Mouse (Mus musculus) liver, embryonic 15.5 days (tissue): ENCODE data around the gene Serping1. TPM values are rescaled to one million over a fixed set of nuclear protein-coding genes. Genes with fewer than 3 reads are reported as not detected.
"Not testable (repeated sequence)": the region's sequence is repeated elsewhere in the genome, so short reads cannot be mapped to it uniquely, and the experiment has no call there.

Experiments
- ATAC-seq: fragments of 200-750 bp; cut with Nextera tagmentation; 2 replicates; pipeline ENCODE4 v1.8.0; 2017; ENCODE audit warnings: moderate number of reproducible peaks, mild to moderate bottlenecking, moderate library complexity; ENCODE audit not compliant: insufficient read depth
- H3K27ac ChIP-seq: fragments of 300-500 bp; sonication (generic); replicated peaks from 2 replicates; pipeline ENCODE4 v1.5.1; 2015; ENCODE audit warnings: mild to moderate bottlenecking, inconsistent platforms
- H3K27me3 ChIP-seq: fragments of 300-500 bp; sonication (generic); 2 replicates; pipeline ENCODE4 v1.6.1; 2015; ENCODE audit warnings: mild to moderate bottlenecking, inconsistent platforms
- H3K36me3 ChIP-seq: fragments of 300-500 bp; sonication (generic); replicated peaks from 2 replicates; pipeline ENCODE4 v1.6.1; 2015; ENCODE audit warnings: moderate library complexity, mild to moderate bottlenecking, inconsistent platforms
- H3K4me1 ChIP-seq: fragments of 300-500 bp; sonication (generic); replicated peaks from 2 replicates; pipeline ENCODE4 v1.6.1; 2015; ENCODE audit warnings: inconsistent platforms
- H3K4me2 ChIP-seq: fragments of 300-500 bp; sonication (generic); 2 replicates; pipeline ENCODE4 v1.6.1; 2015; ENCODE audit warnings: moderate library complexity, mild to moderate bottlenecking, inconsistent platforms
- H3K4me3 ChIP-seq: fragments of 300-500 bp; sonication (generic); replicated peaks from 2 replicates; pipeline ENCODE4 v1.5.1; 2015; ENCODE audit warnings: mild to moderate bottlenecking, inconsistent platforms
- H3K9ac ChIP-seq: fragments of 300-500 bp; sonication (generic); 2 replicates; pipeline ENCODE4 v1.6.1; 2015; ENCODE audit warnings: moderate library complexity, mild to moderate bottlenecking, inconsistent platforms
- H3K9me3 ChIP-seq: fragments of 300-500 bp; sonication (generic); replicated peaks from 2 replicates; pipeline ENCODE4 v1.6.1; 2016; ENCODE audit warnings: inconsistent platforms
- WGBS: fragments of 180-500 bp; shearing (Covaris S2); methylation state at CpG from one replicate; pipeline ENCODE4 v1.1.7; 2015; ENCODE audit warnings: mixed read lengths; ENCODE audit not compliant: insufficient replicate concordance; 5-methylcytosine and 5-hydroxymethylcytosine counted together
- polyA plus RNA-seq: library from polyadenylated mRNA; unstranded; fragments of >200 nt; fragmentation: Nextera tagmentation; extraction: Ambion mirVana; gene quantifications from 2 replicates; pipeline ENCODE4 v1.2.1, GENCODE M21; 2015

The Serping1 gene
- polyA plus RNA-seq, 1 experiment from 2014 or later: 84.2 TPM

DNA sequence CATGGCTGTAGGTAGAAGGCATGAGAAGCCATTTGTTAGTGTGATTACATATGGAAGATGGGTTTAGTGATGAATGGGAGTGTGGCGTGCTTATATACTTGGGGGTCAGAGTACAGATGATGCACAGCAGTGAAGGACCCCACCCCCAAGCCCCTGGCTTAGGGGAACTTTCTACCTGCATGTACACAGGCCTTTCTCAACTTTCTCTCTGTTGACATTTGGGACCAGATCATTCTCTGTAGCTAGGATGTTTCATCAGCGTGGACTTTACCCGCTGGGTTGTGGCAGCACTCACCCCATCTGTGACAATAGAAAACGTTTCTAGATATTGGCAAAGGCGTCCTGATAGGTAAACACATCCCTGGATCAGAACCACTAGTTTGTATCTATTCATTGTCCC lies 26.0 kb upstream of the Serping1 start:
- Histone ChIP-seq H3K4me3 (peak overlapping the region; percentile 78), H3K36me3 (peaks cover 54% of the 10 kb centered on the region), H3K4me1 (peaks cover 63% of the 10 kb centered on the region), H3K4me2 (peak overlapping the region; percentile 89), H3K27ac (peak overlapping the region; percentile 99), H3K9ac (peak overlapping the region; percentile 37; the same call in 1 of the 2 replicates)
- not testable (repeated sequence) for ATAC-seq, H3K27me3 ChIP-seq, H3K9me3 ChIP-seq
- 66% methylated on average over 5 of the region's 5 CpGs for WGBS

DNA sequence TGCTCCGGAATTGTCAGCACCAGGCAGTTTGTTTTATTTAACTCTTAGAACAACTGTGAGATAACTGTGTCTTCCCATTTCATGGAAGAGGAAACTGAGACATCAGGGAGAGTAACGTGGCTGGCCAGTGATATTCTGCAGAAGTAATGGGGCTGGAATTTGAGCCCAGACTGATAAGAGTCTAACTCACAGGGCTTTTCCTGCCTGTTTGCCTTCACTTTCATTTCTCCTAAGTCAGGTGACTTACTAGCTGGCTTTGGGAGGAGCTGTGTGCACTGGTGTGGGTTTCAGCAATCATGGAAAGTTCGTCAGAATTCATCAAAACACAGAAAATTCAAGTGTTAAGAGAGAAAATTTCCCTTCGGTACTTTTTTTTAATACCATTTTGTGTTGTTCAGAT lies 25.1 kb upstream of the Serping1 start:
- Histone ChIP-seq H3K4me2 (peak overlapping the region; percentile 89), H3K9ac (peak overlapping the region; percentile 83), H3K9me3 (peaks cover 5% of the 10 kb centered on the region; the same call in 1 of the 2 replicates), H3K4me1 (peaks cover 55% of the 10 kb centered on the region), H3K27me3 (no peaks in the 10 kb centered on the region), H3K27ac (peak overlapping the region; percentile 99), H3K4me3 (peak overlapping the region; percentile 78), H3K36me3 (peaks cover 48% of the 10 kb centered on the region)
- 34% methylated on average over 4 of the region's 4 CpGs for WGBS
- ATAC-seq: no peak; the same call in 1 of the 2 replicates

DNA sequence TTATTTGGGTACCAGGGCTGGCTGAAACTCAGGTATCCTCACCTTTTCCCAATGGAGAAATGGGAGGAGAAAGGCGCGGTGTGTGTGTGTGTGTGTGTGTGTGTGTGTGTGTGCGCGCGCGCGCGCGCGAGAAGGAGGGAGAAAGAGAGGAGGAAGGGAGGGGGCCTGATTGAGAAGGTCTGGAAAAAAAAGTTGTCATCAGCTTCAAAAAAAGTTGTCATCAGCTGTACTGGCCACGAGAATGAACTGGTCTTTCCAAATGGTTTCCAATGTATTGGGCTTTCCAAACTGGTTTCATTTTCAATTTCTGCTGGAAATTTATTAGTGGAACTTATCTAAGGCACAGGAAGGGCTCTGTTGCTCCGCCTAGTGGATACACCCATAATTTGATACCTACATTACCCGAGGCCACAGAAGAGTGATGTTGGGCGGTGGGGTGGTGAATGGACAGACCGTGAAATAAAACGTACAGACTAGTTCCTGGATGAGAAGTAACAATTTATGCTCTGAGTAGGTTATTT lies 23.9 kb upstream of the Serping1 start:
- peaks cover 17% of the 10 kb centered on the region; the same call in 1 of the 2 replicates for H3K9me3 ChIP-seq
- peak overlapping the region; percentile 99 for H3K27ac ChIP-seq
- H3K4me3 ChIP-seq: peak overlapping the region; percentile 78
- H3K36me3 ChIP-seq: peaks cover 36% of the 10 kb centered on the region
- peaks cover 60% of the 10 kb centered on the region for H3K4me1 ChIP-seq
- H3K27me3 ChIP-seq: no peaks in the 10 kb centered on the region
- peak overlapping the region; percentile 83 for H3K9ac ChIP-seq
- peak overlapping the region; percentile 89 for H3K4me2 ChIP-seq
- under 1% methylated on average over 16 of the region's 16 CpGs for WGBS
- peak; percentile 59 for ATAC-seq

DNA sequence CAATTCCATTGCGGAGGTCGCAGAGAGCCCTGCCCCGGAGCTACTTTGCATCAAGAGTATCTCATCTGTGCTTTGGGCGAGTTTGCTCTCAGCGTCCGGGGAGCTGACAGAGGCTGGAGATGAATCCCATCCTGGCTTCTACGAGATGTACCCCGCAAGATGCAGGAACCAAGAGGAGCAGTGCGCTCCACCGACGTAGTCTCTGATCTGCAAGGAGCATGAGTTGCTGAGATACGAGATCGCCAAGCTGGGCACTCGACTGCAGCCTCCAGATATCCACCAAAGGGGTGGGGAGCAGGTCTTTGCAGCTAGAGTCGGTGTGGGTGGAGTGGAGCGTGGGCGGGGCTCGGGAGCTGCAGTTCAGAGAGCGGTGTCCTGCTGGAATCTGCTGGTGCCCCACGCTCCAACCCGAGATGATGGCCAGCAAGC lies 23.3 kb upstream of the Serping1 start, which contains the start of gene Ube2l6:
Gene Ube2l6, plus strand, starts transcription at position 336 of the 429 bp plus-strand sequence.
- peak; percentile 90 for ATAC-seq
- Histone ChIP-seq H3K4me1 (peaks cover 61% of the 10 kb centered on the region), H3K27ac (peak within 1 kb of the TSS; percentile 99), H3K36me3 (peaks cover 30% of the 10 kb centered on the region), H3K9me3 (peaks cover 17% of the 10 kb centered on the region; the same call in 1 of the 2 replicates), H3K9ac (peak within 1 kb of the TSS; percentile 83), H3K4me3 (peak within 1 kb of the TSS; percentile 78), H3K27me3 (no peaks in the 10 kb centered on the region), H3K4me2 (peak within 1 kb of the TSS; percentile 89)
- WGBS: under 1% methylated on average over 21 of the region's 21 CpGs

DNA sequence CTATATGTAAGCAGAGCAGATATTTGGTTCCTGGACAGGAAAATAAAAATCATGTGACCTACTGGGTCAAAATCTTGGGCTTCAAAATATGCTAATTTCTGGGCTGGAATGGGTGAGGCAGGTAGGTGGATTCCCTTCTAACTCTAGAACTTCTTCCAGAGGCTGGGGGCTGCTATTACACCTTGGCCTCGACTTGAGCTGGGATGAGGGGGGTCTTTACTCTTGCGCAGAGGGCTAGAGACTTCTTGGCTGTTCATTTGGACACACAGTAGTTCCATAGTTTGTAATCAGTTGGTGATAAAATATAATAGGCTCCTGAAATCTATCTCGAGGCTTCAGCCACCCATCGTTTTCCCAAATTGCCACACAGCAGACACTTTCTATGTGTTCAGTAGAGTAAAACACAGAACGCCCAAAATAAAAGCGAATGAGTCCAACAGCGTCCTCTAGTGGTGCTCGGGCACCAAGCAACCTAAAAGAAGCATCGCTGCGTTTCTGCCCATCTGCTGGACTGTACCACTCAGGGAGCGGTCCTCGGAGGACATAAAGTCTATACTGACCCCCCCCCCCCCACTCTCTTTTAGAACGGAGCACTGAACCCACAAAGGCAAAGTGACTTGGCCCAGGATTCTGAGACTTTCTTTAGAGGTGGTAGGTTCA lies 22.7 kb upstream of the Serping1 start:
- H3K9me3 ChIP-seq: peaks cover 17% of the 10 kb centered on the region; the same call in 1 of the 2 replicates
- H3K27me3 ChIP-seq: no peaks in the 10 kb centered on the region
- H3K9ac ChIP-seq: peak overlapping the region; percentile 83
- peak overlapping the region; percentile 99 for H3K27ac ChIP-seq
- ATAC-seq: peak; percentile 69
- 9% methylated on average over 13 of the region's 13 CpGs for WGBS
- H3K36me3 ChIP-seq: peaks cover 24% of the 10 kb centered on the region
- H3K4me2 ChIP-seq: peak overlapping the region; percentile 89
- H3K4me1 ChIP-seq: peaks cover 61% of the 10 kb centered on the region
- peak overlapping the region; percentile 78 for H3K4me3 ChIP-seq

DNA sequence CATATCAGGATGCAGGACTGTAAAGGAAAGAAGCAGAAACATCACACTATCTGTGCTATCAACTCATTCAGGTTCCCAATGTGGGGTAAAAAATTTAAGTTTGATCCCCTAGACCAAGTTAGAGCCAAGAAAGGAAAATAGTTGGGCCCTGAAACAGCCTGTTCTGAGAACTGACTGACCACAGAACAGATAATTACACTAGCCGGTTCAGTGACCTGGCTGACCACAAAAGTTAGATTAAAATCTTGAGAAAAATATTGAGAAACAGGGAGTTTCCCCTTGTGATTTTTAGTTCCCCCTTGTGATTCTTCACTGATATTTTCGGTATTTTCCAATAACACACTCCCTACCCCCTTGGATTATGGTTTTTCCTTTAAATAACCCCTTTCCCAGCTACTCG lies 18.6 kb upstream of the Serping1 start:
- H3K27me3 ChIP-seq: peaks cover 17% of the 10 kb centered on the region
- H3K9ac ChIP-seq: no peak overlapping the region
- H3K4me2 ChIP-seq: no peak overlapping the region
- WGBS: 52% methylated on average over 3 of the region's 3 CpGs
- H3K36me3 ChIP-seq: 0 out of 2 replicates have a peak, but pooled peaks cover 3% of the 10 kb centered on the region
- peak overlapping the region; percentile 65 for H3K27ac ChIP-seq
- no peak for ATAC-seq
- H3K9me3 ChIP-seq: peaks cover 17% of the 10 kb centered on the region; the same call in 1 of the 2 replicates
- peaks cover 39% of the 10 kb centered on the region for H3K4me1 ChIP-seq
- no peak overlapping the region for H3K4me3 ChIP-seq

DNA sequence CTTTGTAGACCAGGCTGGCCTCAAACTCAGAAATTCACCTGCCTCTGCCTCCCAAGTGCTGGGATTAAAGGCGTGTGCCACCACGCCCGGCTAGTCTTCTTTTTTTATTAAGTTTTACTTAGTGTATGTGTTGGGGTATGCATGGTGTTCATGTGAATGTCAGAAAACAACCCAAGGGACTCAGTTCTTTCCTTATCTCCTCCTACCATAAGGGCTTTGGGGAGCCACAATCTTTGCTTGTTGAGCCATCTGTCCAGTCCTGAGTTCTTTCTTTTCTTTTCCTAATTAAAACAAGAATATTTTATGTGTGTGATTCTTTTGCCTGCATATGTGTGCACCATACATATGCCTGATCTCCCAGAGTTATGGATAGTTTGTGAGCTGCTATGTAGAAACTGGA lies 17.9 kb upstream of the Serping1 start:
- Histone ChIP-seq H3K4me2 (peak overlapping the region; percentile 27), H3K9ac (no peak overlapping the region), H3K9me3 (peaks cover 17% of the 10 kb centered on the region; the same call in 1 of the 2 replicates), H3K27me3 (peaks cover 22% of the 10 kb centered on the region), H3K36me3 (0 out of 2 replicates have a peak, but pooled peaks cover 3% of the 10 kb centered on the region), H3K4me3 (no peak overlapping the region), H3K4me1 (peaks cover 41% of the 10 kb centered on the region), H3K27ac (peak overlapping the region; percentile 65)
- 35% methylated on average over 3 of the region's 3 CpGs for WGBS
- ATAC-seq: peak; percentile 64

DNA sequence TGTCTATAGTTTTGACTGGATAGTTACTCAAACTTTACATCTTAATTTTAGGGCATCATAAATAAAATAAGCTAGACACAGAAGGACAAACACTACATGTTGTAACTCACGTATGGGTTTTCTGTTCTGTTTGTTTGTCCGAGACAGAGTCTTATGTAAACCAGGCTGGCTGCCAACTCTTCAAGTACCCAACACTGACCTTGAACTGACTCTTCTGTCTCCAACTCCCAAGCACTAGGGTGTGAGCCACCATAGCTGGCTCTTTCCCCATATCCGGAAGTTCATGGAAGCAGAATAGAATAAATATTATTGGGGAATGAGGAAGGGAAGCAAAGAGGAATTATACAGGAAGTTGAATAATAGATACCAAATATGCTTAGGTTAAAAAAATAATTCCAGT lies 17.3 kb upstream of the Serping1 start:
- Histone ChIP-seq H3K9ac (no peak overlapping the region), H3K36me3 (0 out of 2 replicates have a peak, but pooled peaks cover 3% of the 10 kb centered on the region), H3K9me3 (peaks cover 17% of the 10 kb centered on the region; the same call in 1 of the 2 replicates), H3K27me3 (peaks cover 29% of the 10 kb centered on the region), H3K4me3 (no peak overlapping the region), H3K4me1 (peaks cover 37% of the 10 kb centered on the region), H3K4me2 (0 out of 2 replicates have a peak overlapping the region, but pooled peaks have one; percentile 18), H3K27ac (no peak overlapping the region)
- no peak for ATAC-seq
- WGBS: 79% methylated on average over 3 of the region's 3 CpGs

DNA sequence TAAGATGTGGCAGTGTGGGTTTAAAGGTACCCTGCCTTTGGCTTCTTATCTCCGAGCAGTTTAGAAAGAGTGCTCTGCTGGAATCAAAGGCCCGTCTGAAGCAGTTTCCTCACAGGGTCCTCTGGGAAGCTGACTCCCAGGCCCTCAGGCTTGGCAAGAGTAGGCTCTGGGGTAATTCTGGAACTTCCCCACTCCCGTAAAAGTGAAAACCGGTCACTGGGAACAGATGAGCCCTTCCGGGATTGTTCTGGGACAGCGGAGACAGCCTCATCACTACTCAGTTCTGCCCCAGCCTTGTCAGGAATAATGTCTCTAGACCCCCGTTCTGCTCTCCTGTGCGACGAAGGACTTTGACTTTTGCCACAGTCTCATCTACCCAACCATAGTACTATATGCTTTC lies 15.2 kb upstream of the Serping1 start:
- peaks cover 33% of the 10 kb centered on the region for H3K4me1 ChIP-seq
- no peak overlapping the region for H3K4me3 ChIP-seq
- no peak overlapping the region for H3K4me2 ChIP-seq
- H3K9me3 ChIP-seq: peaks cover 12% of the 10 kb centered on the region; the same call in 1 of the 2 replicates
- 53% methylated on average over 9 of the region's 9 CpGs for WGBS
- H3K9ac ChIP-seq: no peak overlapping the region
- no peaks in the 10 kb centered on the region for H3K36me3 ChIP-seq
- ATAC-seq: no peak
- H3K27ac ChIP-seq: no peak overlapping the region
- H3K27me3 ChIP-seq: peaks cover 33% of the 10 kb centered on the region

DNA sequence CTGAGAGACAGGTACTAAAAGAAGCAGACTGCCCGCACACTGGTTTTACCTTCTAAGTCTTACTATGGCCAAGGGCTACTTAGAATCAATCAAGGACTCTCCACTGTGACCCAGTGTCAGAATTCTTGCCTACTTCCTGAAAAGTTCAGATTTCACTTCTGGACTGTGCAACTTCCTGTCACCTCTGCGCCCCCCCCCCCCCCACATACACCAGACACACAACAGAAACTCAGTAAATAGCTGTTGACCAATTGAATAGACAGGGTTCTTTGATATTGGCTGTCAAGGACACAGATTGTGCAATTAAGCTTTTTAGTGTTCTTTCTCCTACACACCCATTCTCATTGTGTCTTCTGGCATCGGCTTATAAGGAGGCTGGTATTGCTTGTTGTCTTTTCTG lies 13.1 kb upstream of the Serping1 start:
- H3K4me3 ChIP-seq: no peak overlapping the region
- WGBS: 47% methylated on average over 3 of the region's 3 CpGs
- no peak overlapping the region for H3K9ac ChIP-seq
- ATAC-seq: no peak
- no peak overlapping the region for H3K27ac ChIP-seq
- no peak overlapping the region for H3K4me2 ChIP-seq
- no peaks in the 10 kb centered on the region for H3K36me3 ChIP-seq
- H3K9me3 ChIP-seq: no peaks in the 10 kb centered on the region
- peaks cover 20% of the 10 kb centered on the region for H3K4me1 ChIP-seq
- peaks cover 37% of the 10 kb centered on the region for H3K27me3 ChIP-seq

DNA sequence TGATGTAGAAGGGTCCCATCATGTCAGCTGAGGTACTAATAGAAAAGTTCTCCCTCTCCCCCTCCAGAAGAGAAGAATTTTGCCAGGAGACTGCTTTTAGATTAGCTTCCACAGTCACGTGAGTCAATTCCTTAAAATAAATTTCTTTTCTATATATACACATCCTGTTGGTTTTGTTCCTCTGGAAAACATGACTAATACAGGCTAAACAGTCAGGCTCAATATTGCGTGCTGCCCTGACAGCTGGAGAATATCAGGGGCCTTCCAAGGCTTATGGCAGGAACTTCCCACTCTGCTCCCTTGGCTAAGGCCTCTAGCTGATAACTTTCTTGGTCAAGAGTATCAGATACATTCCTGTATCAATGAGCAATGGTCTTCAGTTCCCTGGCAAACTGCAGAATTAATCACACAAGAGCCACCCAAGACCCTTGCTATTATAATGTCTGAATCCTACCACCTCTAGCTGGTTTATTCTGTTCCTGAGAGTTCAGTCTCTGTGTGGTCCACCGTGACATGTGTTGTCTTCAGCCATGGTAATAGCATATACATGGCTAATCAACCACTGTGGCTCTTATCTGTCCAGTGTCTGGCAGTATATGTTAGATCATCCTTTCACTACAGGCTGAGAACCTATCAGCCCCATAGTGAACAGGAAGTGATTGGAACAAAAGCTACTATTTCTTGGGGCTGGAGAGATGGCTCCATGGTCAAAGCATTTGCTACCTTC lies 8.8 kb upstream of the Serping1 start:
- 0 out of 2 replicates have a peak, but pooled peaks cover 11% of the 10 kb centered on the region for H3K4me1 ChIP-seq
- H3K4me3 ChIP-seq: no peak overlapping the region
- H3K4me2 ChIP-seq: no peak overlapping the region
- no peak for ATAC-seq
- H3K36me3 ChIP-seq: no peaks in the 10 kb centered on the region
- WGBS: 48% methylated on average over 3 of the region's 3 CpGs
- no peak overlapping the region for H3K9ac ChIP-seq
- H3K27me3 ChIP-seq: peaks cover 39% of the 10 kb centered on the region
- no peaks in the 10 kb centered on the region for H3K9me3 ChIP-seq
- no peak overlapping the region for H3K27ac ChIP-seq
